Mouse (Mus musculus) lung, adult 10 weeks (tissue): ENCODE measurements around the gene Adcy5. TPM values are rescaled to one million over a fixed set of nuclear protein-coding genes. Genes with fewer than 3 reads are reported as not detected.

Source experiments
- polyA plus RNA-seq: library from polyadenylated mRNA; stranded (reverse); fragments of 350-450 nt; fragmentation: Illumina TruSeq; extraction: RNeasy Lipid Tissue Mini Kit (QIAGEN cat#74804); gene quantifications from one replicate; pipeline ENCODE4 v1.2.3, GENCODE M21; 2014; ENCODE audit warnings: low read depth, low replicate concordance; ENCODE audit not compliant: insufficient read depth

The Adcy5 gene
- polyA plus RNA-seq = 4.4 TPM

GRCm38 (mm10) chr16:35154641-35155390 is at the start of gene Adcy5:
TSS of gene Adcy5 (plus strand) at chr16:35154877.

Other genes with a start within 250 kb of the Adcy5 start
- 25.6 TPM for gene Hacd2, start 132.4 kb upstream of the Adcy5 start, polyA plus RNA-seq
- 13.3 TPM for gene Sec22a, start 209.0 kb downstream of the Adcy5 start, polyA plus RNA-seq